Comparison of ENCODE assay signal across 9 mouse cellular contexts in genomic region chr4:55077133-55077889, GRCm38 (mm10).
DNase-seq lines count a peak whose midpoint lies in the region; ATAC-seq and TF ChIP-seq lines count a peak whose summit lies in the region.
"Had no signal": no experiment of that assay in that cellular context is flagged by ENCODE, and none has a peak within 500 bp of the region (broad histone marks: within the 10 kb centered on the region; RNA-seq: fewer than 3 reads in every experiment).

No protein-coding gene starts in this region.

- peaks cover 69% of the 10 kb centered on the region for H3K36me3 ChIP-seq in kidney, embryonic 15.5 days
- peaks cover 4% of the 10 kb centered on the region; the same call in 1 of the 2 replicates for H3K36me3 ChIP-seq in lung, embryonic 16.5 days (ENCODE audit: control insufficient read depth, insufficient read depth, low read length)

- ATAC-seq in kidney, embryonic 15.5 days (replicated peaks; ENCODE audit: low FRiP score): no peak
- ATAC-seq in lung, embryonic 16.5 days (ENCODE audit: low read depth): peak; percentile 72
- ATAC-seq: Patski had no signal

- no peaks in the 10 kb centered on the region for H3K9me3 ChIP-seq in kidney, embryonic 15.5 days (replicated peaks)
- H3K9me3 ChIP-seq in lung, embryonic 16.5 days (ENCODE audit: control insufficient read depth, low read length): no peaks in the 10 kb centered on the region

- no peak for DNase-seq in lung, adult 2 months
- DNase-seq in lung, postnatal 25 days (ENCODE audit: low spot score): no peak
- peak; percentile 45 to 52 for DNase-seq in frontal cortex, postnatal 10 days (ENCODE audit: low spot score in 2 of 2)
- DNase-seq in right cerebral cortex, postnatal 14 days: peak; percentile 50
- DNase-seq in spleen, postnatal 4 days (ENCODE audit: low spot score in 2 of 2): no peak
- no peak for DNase-seq in thymus, adult 18-20 months

- TF ChIP-seq POLR2A in lung, adult 2 months (IDR thresholded peaks at IDR 0.05; ENCODE audit: borderline replicate concordance, extremely low read depth, low read depth, low read length): no peak

- H3K9ac ChIP-seq in kidney, embryonic 15.5 days: no peak overlapping the region
- no peak overlapping the region for H3K9ac ChIP-seq in lung, embryonic 16.5 days (ENCODE audit: low read length)

- H3K4me1 ChIP-seq in lung, adult 2 months (ENCODE audit: control insufficient read depth, insufficient read depth, low read length): peaks cover 12% of the 10 kb centered on the region
- peaks cover 5% of the 10 kb centered on the region for H3K4me1 ChIP-seq in kidney, embryonic 15.5 days
- H3K4me1 ChIP-seq in lung, embryonic 16.5 days (replicated peaks; ENCODE audit: control insufficient read depth, insufficient read depth, low read length): peaks cover 9% of the 10 kb centered on the region; the same call in 1 of the 2 replicates

- peak overlapping the region; percentile 9 for H3K4me3 ChIP-seq in lung, adult 2 months (replicated peaks; ENCODE audit: extremely low read depth, low read depth, low read length)
- H3K4me3 ChIP-seq in kidney, embryonic 15.5 days (replicated peaks): no peak overlapping the region
- no peak overlapping the region for H3K4me3 ChIP-seq in lung, embryonic 16.5 days (ENCODE audit: low read length)

- no peak overlapping the region for H3K4me2 ChIP-seq in kidney, embryonic 15.5 days
- H3K4me2 ChIP-seq in lung, embryonic 16.5 days (ENCODE audit: low read depth, low read length): no peak overlapping the region

- no peaks in the 10 kb centered on the region for H3K27me3 ChIP-seq in kidney, embryonic 15.5 days
- H3K27me3 ChIP-seq in lung, embryonic 16.5 days (ENCODE audit: control insufficient read depth, insufficient read depth, low read depth, low read length): no peaks in the 10 kb centered on the region
- H3K27me3 ChIP-seq: Patski had no signal

- H3K27ac ChIP-seq in kidney, embryonic 15.5 days: 0 out of 2 replicates have a peak overlapping the region, but pooled peaks have one; percentile 5
- peak overlapping the region; percentile 21 for H3K27ac ChIP-seq in lung, embryonic 16.5 days (ENCODE audit: low read length)

- WGBS in lung, adult 2 months: 60% methylated on average over 11 of the region's 11 CpGs
- WGBS in kidney, embryonic 15.5 days: 46% methylated on average over 11 of the region's 11 CpGs
- WGBS in lung, embryonic 16.5 days: 52% methylated on average over 11 of the region's 11 CpGs

- TF ChIP-seq CTCF in lung, adult 2 months (IDR thresholded peaks at IDR 0.05; ENCODE audit: insufficient read depth, low read length): no peak

Comparison
In these comparisons a context has a peak if more than half of its experiments do, and no peak if none do; other contexts are left out.
1. DNase-seq: peak in frontal cortex, postnatal 10 days (2 of 2) and right cerebral cortex, postnatal 14 days (single experiment); none in lung, adult 2 months (single experiment), lung, postnatal 25 days (single experiment), spleen, postnatal 4 days (0 of 2) and thymus, adult 18-20 months (0 of 2).